Mouse (Mus musculus): ENCODE measurements at regions not wholly inside any gene's neighbourhood (a gene's known extent, or its start where the extent isn't known, plus 50 kb on each side); places are given as distances from the start of the nearest gene placed in this dataset.

- in situ Hi-C loops (cut with MboI, MseI): no loop called here
Observed at GRCm38 (mm10) chr14:84750195-84750867, 307.0 kb downstream of the Pcdh17 start.

GRCm38 (mm10) chr14:84757592-84757991 is 314.2 kb downstream of the Pcdh17 start:
- in situ Hi-C loops (cut with MboI, MseI): no loop called here

GRCm38 (mm10) chr14:84793157-84793556 is 349.8 kb downstream of the Pcdh17 start:
- in situ Hi-C loops (cut with MboI, MseI): no loop called here

- in situ Hi-C loops (cut with MboI, MseI): loop anchor here in 1 of 2 experiments (25.0 kb wide), 1 partner anchor 961 kb away; no protein-coding TSS in a partner anchor
Observed at GRCm38 (mm10) chr14:84800925-84801324, 357.6 kb downstream of the Pcdh17 start.

GRCm38 (mm10) chr14:84802640-84803039 is 359.3 kb downstream of the Pcdh17 start:
- in situ Hi-C loops (cut with MboI, MseI): loop anchor here in 1 of 2 experiments (25.0 kb wide), 1 partner anchor 960 kb away; no protein-coding TSS in a partner anchor

All from T-helper 17 cell (primary cell).